Mouse (Mus musculus) neural tube, embryonic 13.5 days (tissue): ENCODE measurements at regions not wholly inside any gene's neighbourhood (a gene's known extent, or its start where the extent isn't known, plus 50 kb on each side); places are given as distances from the start of the nearest gene placed in this dataset.
"Not testable (repeated sequence)": the region's sequence is repeated elsewhere in the genome, so short reads cannot be mapped to it uniquely, and the experiment has no call there.

Source experiments
- ATAC-seq: fragments of 200-750 bp; cut with Nextera tagmentation; 2 replicates; pipeline ENCODE4 v1.8.0; 2017; ENCODE audit warnings: low read depth, mild to moderate bottlenecking, moderate TSS enrichment, moderate library complexity
- H3K27ac ChIP-seq: fragments of 300-500 bp; sonication (generic); replicated peaks from 2 replicates; pipeline ENCODE4 v1.5.1; 2015; ENCODE audit warnings: moderate library complexity, mild to moderate bottlenecking, inconsistent platforms
- H3K27me3 ChIP-seq: fragments of 300-500 bp; sonication (generic); 2 replicates; pipeline ENCODE4 v1.6.1; 2015; ENCODE audit warnings: mild to moderate bottlenecking, inconsistent platforms
- H3K36me3 ChIP-seq: fragments of 300-500 bp; sonication (generic); 2 replicates; pipeline ENCODE4 v1.6.1; 2015; ENCODE audit warnings: mild to moderate bottlenecking, inconsistent platforms
- H3K4me1 ChIP-seq: fragments of 300-500 bp; sonication (generic); replicated peaks from 2 replicates; pipeline ENCODE4 v1.6.1; 2015; ENCODE audit warnings: inconsistent platforms
- H3K4me2 ChIP-seq: fragments of 300-500 bp; sonication (generic); 2 replicates; pipeline ENCODE4 v1.6.1; 2015; ENCODE audit warnings: inconsistent platforms, mild to moderate bottlenecking, moderate library complexity
- H3K4me3 ChIP-seq: fragments of 300-500 bp; sonication (generic); 2 replicates; pipeline ENCODE4 v1.5.1; 2015; ENCODE audit warnings: mild to moderate bottlenecking, inconsistent platforms
- H3K9ac ChIP-seq: fragments of 300-500 bp; sonication (generic); 2 replicates; pipeline ENCODE4 v1.6.1; 2015; ENCODE audit warnings: moderate library complexity, mild to moderate bottlenecking, inconsistent platforms
- H3K9me3 ChIP-seq: fragments of 300-500 bp; sonication (generic); 2 replicates; pipeline ENCODE4 v1.6.1; 2016; ENCODE audit warnings: inconsistent platforms
- WGBS: fragments of 180-500 bp; shearing (Covaris S2); methylation state at CpG from one replicate; pipeline ENCODE4 v1.1.7; 2015; 5-methylcytosine and 5-hydroxymethylcytosine counted together

- Histone ChIP-seq H3K4me3 (no peak overlapping the region), H3K9ac (no peak overlapping the region), H3K27me3 (no peaks in the 10 kb centered on the region), H3K27ac (no peak overlapping the region), H3K36me3 (no peaks in the 10 kb centered on the region), H3K9me3 (peaks cover 8% of the 10 kb centered on the region; the same call in 1 of the 2 replicates), H3K4me2 (no peak overlapping the region), H3K4me1 (no peaks in the 10 kb centered on the region)
- no peak for ATAC-seq
- 70% methylated on average over 6 of the region's 6 CpGs for WGBS
Measured at GRCm38 (mm10) chr3:38270742-38271141, 213.9 kb downstream of the Ankrd50 start.

GRCm38 (mm10) chr3:38268226-38268625 is 216.4 kb downstream of the Ankrd50 start:
- ATAC-seq, result no peak
- H3K4me3 ChIP-seq, result no peak overlapping the region
- H3K4me2 ChIP-seq, result no peak overlapping the region
- H3K9ac ChIP-seq, result no peak overlapping the region
- peaks cover 12% of the 10 kb centered on the region for H3K9me3 ChIP-seq
- H3K36me3 ChIP-seq, result no peaks in the 10 kb centered on the region
- no peak overlapping the region for H3K27ac ChIP-seq
- peaks cover 12% of the 10 kb centered on the region for H3K4me1 ChIP-seq
- WGBS, result 91% methylated on average over 7 of the region's 7 CpGs
- H3K27me3 ChIP-seq, result no peaks in the 10 kb centered on the region

- no peak overlapping the region for H3K9ac ChIP-seq
- no peak overlapping the region for H3K27ac ChIP-seq
- H3K4me2 ChIP-seq, result peak overlapping the region; percentile 28
- peak; percentile 44; the same call in 1 of the 2 replicates for ATAC-seq
- 22% methylated on average over 16 of the region's 16 CpGs for WGBS
- H3K27me3 ChIP-seq, result no peaks in the 10 kb centered on the region
- peaks cover 12% of the 10 kb centered on the region for H3K9me3 ChIP-seq
- H3K4me3 ChIP-seq, result no peak overlapping the region
- H3K4me1 ChIP-seq, result peaks cover 27% of the 10 kb centered on the region
- H3K36me3 ChIP-seq, result no peaks in the 10 kb centered on the region
Measured at GRCm38 (mm10) chr3:38263261-38264141, 221.1 kb downstream of the Ankrd50 start.

- Histone ChIP-seq H3K4me1 (peaks cover 43% of the 10 kb centered on the region), H3K27ac (no peak overlapping the region), H3K4me2 (no peak overlapping the region), H3K27me3 (no peaks in the 10 kb centered on the region), H3K4me3 (no peak overlapping the region), H3K9me3 (peaks cover 11% of the 10 kb centered on the region), H3K36me3 (no peaks in the 10 kb centered on the region), H3K9ac (no peak overlapping the region)
- 35% methylated on average over 11 of the region's 11 CpGs for WGBS
- peak; percentile 38; the same call in 1 of the 2 replicates for ATAC-seq
Measured at GRCm38 (mm10) chr3:38261326-38262075, 223.1 kb downstream of the Ankrd50 start.

GRCm38 (mm10) chr3:38259223-38259622 is 225.4 kb downstream of the Ankrd50 start:
- not testable (repeated sequence) for ATAC-seq
- 92% methylated on average over 8 of the region's 8 CpGs for WGBS

GRCm38 (mm10) chr3:38257843-38258290 is 226.8 kb downstream of the Ankrd50 start:
- no peaks in the 10 kb centered on the region for H3K9me3 ChIP-seq
- H3K27me3 ChIP-seq, result no peaks in the 10 kb centered on the region
- no peak overlapping the region for H3K4me2 ChIP-seq
- H3K36me3 ChIP-seq, result no peaks in the 10 kb centered on the region
- H3K4me1 ChIP-seq, result peaks cover 28% of the 10 kb centered on the region
- WGBS, result 53% methylated on average over 14 of the region's 14 CpGs
- no peak overlapping the region for H3K4me3 ChIP-seq
- no peak overlapping the region for H3K27ac ChIP-seq
- no peak overlapping the region for H3K9ac ChIP-seq
- no peak for ATAC-seq

More at GRCm38 (mm10) chr3:38259223-38259622, 225.4 kb downstream of the Ankrd50 start:
- not testable (repeated sequence) for H3K9me3 ChIP-seq, H3K4me3 ChIP-seq, H3K4me2 ChIP-seq, H3K27me3 ChIP-seq, H3K9ac ChIP-seq, H3K27ac ChIP-seq, H3K36me3 ChIP-seq
- peaks cover 41% of the 10 kb centered on the region for H3K4me1 ChIP-seq

GRCm38 (mm10) chr3:38257076-38257842 is 227.4 kb downstream of the Ankrd50 start:
- H3K27me3 ChIP-seq, result no peaks in the 10 kb centered on the region
- WGBS, result 59% methylated on average over 14 of the region's 14 CpGs
- H3K4me1 ChIP-seq, result peaks cover 25% of the 10 kb centered on the region
- H3K36me3 ChIP-seq, result no peaks in the 10 kb centered on the region
- no peak overlapping the region for H3K9ac ChIP-seq
- H3K4me3 ChIP-seq, result no peak overlapping the region
- no peak overlapping the region for H3K27ac ChIP-seq
- H3K9me3 ChIP-seq, result no peaks in the 10 kb centered on the region
- ATAC-seq, result no peak
- H3K4me2 ChIP-seq, result no peak overlapping the region

- ATAC-seq, result peak; percentile 76
- Histone ChIP-seq H3K27me3 (no peaks in the 10 kb centered on the region), H3K4me2 (no peak overlapping the region), H3K9ac (no peak overlapping the region), H3K4me3 (no peak overlapping the region), H3K4me1 (peaks cover 16% of the 10 kb centered on the region), H3K36me3 (no peaks in the 10 kb centered on the region), H3K27ac (no peak overlapping the region), H3K9me3 (no peaks in the 10 kb centered on the region)
- 10% methylated on average over 2 of the region's 2 CpGs for WGBS
Measured at GRCm38 (mm10) chr3:38255674-38256073, 229.0 kb downstream of the Ankrd50 start.

GRCm38 (mm10) chr3:38254896-38255295 is 229.7 kb downstream of the Ankrd50 start:
- Histone ChIP-seq H3K4me2 (no peak overlapping the region), H3K4me3 (no peak overlapping the region), H3K9ac (no peak overlapping the region), H3K36me3 (no peaks in the 10 kb centered on the region), H3K9me3 (no peaks in the 10 kb centered on the region), H3K4me1 (peaks cover 16% of the 10 kb centered on the region), H3K27ac (no peak overlapping the region), H3K27me3 (no peaks in the 10 kb centered on the region)
- ATAC-seq, result peak; percentile 56
- WGBS, result 47% methylated on average over 2 of the region's 2 CpGs

- Histone ChIP-seq H3K4me1 (peaks cover under 1% of the 10 kb centered on the region; the same call in 1 of the 2 replicates), H3K9me3 (no peaks in the 10 kb centered on the region), H3K36me3 (no peaks in the 10 kb centered on the region), H3K27ac (no peak overlapping the region), H3K27me3 (no peaks in the 10 kb centered on the region), H3K4me2 (no peak overlapping the region), H3K4me3 (no peak overlapping the region), H3K9ac (no peak overlapping the region)
- no peak for ATAC-seq
- WGBS, result 81% methylated on average over 2 of the region's 2 CpGs
Measured at GRCm38 (mm10) chr3:38251592-38251991, 233.1 kb downstream of the Ankrd50 start.

GRCm38 (mm10) chr3:38250552-38250951 is 234.1 kb downstream of the Ankrd50 start:
- H3K9ac ChIP-seq, result no peak overlapping the region
- H3K27me3 ChIP-seq, result no peaks in the 10 kb centered on the region
- no peaks in the 10 kb centered on the region for H3K36me3 ChIP-seq
- H3K4me3 ChIP-seq, result no peak overlapping the region
- ATAC-seq, result no peak
- WGBS, result 76% methylated on average over 5 of the region's 5 CpGs
- no peaks in the 10 kb centered on the region for H3K9me3 ChIP-seq
- H3K27ac ChIP-seq, result no peak overlapping the region
- H3K4me2 ChIP-seq, result no peak overlapping the region
- no peaks in the 10 kb centered on the region for H3K4me1 ChIP-seq
